Mouse (Mus musculus) right cerebral cortex, postnatal 10 days (tissue): ENCODE data around the gene Ttf2.

ENCODE experiments used
- DNase-seq, 2 experiments: peaks; one replicate each; pipeline ENCODE4 v3.0.0; 2021; ENCODE audit warnings: low spot score in 2 of 2

Gene Ttf2

DNA sequence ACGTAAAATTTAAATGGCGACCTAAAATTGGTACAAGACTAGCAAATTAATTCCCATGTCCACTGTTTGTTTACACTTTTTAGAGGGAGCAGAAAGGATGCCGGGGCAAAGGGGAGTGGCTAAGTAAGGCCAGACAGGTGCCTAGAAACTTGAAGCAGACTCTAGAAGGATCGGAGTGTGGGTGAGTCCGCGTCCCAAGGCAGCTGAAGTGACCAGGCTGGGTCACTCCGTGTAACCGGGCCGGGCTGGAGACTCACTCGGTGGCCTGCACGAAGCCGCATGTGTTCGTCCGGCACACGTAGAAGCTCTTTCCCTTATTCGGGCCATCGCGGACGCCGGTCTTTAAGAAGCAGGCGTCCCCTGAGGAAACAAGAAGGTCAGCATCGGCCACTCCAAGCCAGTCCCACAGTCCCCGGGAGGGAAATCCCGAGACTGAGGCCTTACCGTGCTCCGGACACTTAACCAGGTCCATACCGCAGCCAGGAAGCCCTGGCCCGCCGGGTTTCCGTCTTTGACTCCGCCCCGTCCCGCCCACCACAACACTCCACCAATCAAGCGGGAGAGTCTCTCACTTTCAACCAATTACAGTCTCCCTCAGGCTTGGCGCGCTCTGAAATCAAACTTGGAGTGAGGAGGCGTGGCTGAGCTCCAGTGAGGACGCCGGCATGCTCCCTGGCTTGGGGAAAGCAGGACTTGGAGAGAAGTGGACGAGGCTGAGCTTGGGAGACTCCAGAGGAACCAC is at the start of gene Ttf2:
Gene Ttf2 (minus strand): TSS at position 488 of the 742 bp plus-strand sequence.
- DNase-seq: peak; percentile 93 to 95

DNA sequence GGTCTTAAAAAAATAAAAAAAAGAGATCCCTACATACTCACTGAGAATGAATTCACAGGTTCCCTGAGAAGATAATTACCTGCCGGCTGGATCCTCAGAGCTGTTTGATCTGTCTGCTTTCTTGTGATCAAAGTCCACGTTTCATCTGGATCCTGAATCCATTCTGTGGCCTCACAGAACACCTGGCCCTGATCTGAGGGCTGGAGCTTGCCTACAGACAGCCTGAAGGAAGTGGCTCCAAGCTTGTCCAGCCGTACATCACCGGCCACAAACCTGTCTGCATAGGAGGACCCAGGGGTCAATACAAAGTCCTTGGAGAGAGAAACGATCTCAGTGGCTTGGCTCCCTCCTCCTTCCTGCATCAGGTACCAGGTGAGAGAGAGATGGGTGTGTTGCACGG is 49.0 kb upstream of the Ttf2 start:
- DNase-seq: no peak

DNA sequence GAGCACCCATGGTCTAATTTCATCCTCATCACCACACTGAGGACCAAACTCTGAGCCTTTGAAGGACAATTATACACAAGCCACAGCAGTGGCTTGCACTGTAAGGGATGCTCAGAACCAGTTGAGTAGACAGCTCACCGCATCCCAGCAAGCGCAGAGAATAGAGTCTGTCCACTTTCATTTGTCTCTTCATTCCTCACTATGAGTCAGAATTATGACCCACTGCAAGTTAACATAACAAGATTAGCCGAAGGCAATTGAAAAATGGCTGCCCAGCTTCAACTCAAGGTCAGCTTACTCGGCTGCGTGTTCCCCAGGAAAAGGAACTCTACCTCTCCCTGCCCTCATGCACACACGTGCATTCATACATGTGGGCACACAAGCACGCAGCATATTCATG is 46.6 kb upstream of the Ttf2 start:
- no peak for DNase-seq

- DNase-seq: no peak
Measured at GRCm38 (mm10) chr3:101015254-101015653, 45.8 kb upstream of the Ttf2 start.

DNA sequence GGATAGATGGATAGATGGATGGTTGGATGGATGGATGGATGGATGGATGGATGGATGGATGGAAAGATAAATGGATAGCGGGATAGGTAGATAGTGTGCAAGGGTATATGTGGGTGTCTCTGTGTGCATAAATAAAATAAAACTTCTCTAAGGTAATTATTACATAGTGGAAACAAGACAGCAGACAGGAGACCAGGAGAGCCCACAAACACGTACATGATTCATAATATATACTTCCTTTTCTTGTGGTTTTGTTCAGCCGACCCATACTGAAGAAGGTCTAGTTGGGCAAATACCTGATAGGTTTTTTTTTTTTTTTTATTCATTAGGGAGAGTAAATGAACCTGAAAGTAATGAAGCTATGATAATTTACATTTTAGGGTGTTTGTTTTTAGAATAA is 44.1 kb upstream of the Ttf2 start:
- no peak for DNase-seq

DNA sequence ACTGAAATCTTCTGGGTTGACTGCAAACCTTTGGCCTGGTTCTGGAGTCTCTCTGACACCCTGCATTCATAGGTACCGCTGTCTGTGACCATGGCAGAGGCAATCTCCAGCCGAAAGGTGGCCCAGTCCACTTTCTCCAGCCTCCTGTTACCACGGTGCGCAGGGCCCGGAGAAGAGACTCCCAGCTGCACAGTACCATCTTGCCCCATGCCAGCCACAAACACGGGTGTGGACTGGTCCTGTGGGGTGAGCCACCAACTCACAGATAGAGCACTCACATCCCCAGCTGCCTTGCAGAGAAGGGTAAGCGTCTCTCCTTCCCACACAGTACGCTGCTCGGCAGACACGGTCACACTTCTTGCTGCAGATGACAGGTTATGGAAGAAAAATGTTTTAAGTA is 43.5 kb upstream of the Ttf2 start:
- no peak for DNase-seq

DNA sequence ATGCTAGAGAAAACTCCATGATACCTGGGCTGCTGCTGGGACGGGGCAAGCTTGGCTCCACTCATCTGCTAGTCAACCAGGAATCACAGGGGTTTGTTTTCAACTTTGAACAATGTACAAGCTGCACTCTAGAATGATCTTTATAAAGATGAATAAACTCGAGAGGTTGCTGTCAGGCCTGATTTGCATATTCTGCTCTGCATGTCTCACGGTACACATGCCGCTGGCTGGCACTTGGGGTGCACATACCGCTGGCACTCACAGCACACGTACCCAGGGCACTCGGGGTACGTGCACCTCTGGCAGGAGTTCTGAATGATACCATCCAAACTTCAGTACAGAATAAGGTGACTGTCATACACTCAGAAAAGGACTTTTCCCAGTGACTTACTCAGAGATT is 43.1 kb upstream of the Ttf2 start:
- DNase-seq: no peak

GRCm38 (mm10) chr3:101012131-101012571 is 42.7 kb upstream of the Ttf2 start:
- DNase-seq: peak; percentile 72 to 78

DNA sequence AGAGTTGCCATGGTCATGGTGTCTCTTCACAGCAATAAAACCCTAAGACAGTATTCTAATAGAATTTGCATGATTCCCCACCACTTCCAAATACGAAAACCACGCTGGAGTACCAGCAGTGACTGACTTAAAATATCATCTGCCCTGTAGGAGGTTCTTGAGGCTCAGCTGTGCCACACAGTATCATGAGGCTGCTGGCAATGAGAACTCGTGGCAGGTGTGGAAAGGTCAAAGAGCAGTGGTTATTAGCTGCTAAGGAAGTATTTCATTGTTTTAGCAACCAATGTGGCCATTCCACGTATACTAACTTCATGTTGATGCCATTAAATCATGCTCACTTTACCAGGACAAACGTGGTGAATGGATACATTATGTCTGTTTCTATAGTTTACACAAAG is 41.7 kb upstream of the Ttf2 start:
- no peak for DNase-seq

DNA sequence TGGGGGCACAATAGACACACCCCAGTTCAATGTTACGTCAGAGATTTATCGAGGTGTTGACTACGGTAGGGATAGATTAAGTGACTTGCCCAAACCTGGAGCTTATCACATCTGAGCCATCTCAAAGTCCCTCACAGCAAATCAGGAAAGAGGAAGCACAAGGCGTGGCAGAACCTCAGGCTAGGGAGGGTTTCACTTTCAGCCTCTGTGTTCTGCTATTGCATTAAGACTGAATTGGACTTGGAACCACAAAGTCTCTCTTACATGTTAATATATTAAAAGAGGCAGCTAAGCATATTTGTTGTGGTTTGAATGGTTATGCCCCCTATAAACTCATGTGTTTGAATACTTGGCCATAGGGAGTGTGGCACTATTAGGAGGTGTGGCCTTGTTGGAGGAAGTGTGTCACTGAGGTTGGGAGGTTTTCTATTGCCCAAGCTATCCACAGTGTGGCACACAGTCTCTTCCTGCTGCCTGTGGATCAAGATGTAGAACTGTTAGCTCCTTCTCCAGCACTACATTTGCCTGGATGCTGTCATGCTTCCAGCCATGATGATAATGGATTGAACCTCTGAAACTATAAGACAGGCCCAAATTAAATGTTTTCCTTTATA is 41.2 kb upstream of the Ttf2 start:
- no peak for DNase-seq

- DNase-seq: no peak
Measured at GRCm38 (mm10) chr3:101007112-101007782, 37.8 kb upstream of the Ttf2 start.

DNA sequence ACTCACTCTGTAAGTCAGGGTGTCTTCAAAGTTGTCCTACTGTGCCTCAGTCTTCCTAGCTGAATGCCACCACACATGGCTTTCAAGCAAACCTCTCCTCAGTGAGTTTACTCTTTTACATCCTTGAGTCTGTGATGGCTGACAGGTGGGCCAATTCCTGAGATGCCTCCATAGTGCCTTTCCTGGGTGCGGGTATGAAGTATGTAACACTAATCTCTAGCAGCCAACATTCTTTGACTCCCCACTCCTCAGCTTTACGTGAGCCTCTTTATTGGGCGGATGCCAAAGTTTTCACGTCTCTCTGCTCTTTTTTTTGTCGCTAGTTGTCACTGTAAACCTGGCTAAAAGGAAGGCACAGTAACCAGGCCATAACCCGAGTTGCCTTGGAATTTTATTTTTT is 35.9 kb upstream of the Ttf2 start:
- no peak for DNase-seq

GRCm38 (mm10) chr3:101003575-101004356 is 34.3 kb upstream of the Ttf2 start:
- DNase-seq: no peak

DNA sequence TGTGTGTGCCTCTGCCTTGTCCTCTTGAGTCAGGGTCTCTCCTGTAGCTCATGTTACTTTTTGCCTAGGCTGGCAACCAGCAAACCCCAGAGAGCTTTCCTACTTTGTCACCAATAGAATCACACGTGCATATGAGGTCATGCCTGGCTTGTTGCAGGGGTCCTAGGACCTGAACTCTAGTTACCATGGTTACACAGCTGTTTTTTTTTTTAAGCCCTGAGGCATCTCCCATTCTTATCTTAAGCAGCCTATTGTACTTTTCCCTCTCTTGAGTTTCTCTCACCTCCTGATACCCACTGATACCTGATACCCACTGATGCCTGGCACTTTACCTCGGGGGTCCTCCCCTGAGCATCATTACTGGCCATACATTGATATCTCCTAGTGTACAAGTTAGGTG is 30.3 kb upstream of the Ttf2 start:
- DNase-seq: no peak

DNA sequence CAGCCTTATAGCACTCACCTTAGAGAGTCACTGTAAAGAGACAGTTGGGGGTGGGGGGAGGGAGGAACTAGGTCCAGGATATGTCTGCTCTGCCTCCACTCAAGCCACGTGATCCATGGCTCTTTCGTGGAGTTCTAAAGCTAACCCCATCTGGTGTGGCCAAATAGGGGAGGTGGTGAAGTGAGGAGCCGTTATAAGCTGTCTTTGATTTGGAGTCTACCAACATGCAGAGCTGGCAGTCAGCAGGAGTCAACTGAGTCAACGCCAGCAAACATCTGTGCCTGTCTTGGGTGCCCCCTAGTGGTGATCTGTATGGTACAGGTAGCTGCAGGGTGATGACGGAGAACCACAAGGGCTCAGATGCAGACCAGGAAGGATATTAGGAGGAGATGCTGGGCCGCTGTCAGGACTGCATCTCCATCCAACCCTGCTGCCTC is 29.5 kb upstream of the Ttf2 start:
- DNase-seq: peak; percentile 61 to 67

GRCm38 (mm10) chr3:100997785-100998570 is 28.5 kb upstream of the Ttf2 start:
- peak; percentile 64 to 73 for DNase-seq

GRCm38 (mm10) chr3:100994252-100994651 is 24.8 kb upstream of the Ttf2 start:
- DNase-seq: no peak

- DNase-seq: no peak
Measured at GRCm38 (mm10) chr3:100993718-100994117, 24.3 kb upstream of the Ttf2 start.

- no peak for DNase-seq
Measured at GRCm38 (mm10) chr3:100993158-100993557, 23.7 kb upstream of the Ttf2 start.

DNA sequence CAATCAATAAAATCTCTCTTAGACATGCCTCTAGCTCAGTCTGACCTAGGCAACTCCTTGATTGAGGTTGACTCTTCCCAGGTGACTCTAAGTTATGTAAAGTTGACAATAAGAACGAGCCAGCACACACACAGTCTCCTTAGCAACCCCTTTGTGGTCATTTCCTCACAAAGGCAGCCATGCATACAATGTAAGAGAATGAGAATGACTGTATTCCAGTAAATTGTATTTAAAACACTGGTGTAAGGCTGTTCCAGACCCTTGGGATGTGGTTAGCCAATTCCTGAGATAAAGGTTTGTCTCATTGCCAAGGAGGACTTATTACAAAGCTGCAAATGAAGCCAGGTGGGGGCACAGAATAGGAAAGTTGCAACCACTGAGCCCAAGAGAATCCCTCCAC is 20.8 kb upstream of the Ttf2 start:
- DNase-seq: no peak

DNA sequence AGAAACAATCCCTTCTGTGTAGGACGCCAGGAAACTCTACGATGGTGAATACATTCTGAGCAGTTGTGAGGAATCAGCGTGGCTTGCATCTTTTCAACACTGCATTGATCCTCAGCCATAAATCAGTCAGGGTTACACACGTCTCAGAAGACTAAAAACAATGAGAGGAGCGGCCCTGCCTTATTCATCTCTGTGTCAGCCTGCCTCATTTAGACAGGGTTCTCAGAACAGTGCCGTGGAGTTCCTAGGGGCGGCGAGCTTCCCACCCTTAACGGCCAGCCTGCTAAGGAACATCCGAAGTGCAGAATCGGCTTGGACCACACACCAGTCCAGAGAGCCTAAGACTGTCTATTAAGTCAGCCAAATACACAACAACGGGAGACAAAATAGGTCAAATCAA is 20.0 kb upstream of the Ttf2 start:
- peak in 1 of 2 experiments; percentile 36 for DNase-seq
